Mouse (Mus musculus) ovary, adult 18-20 months (tissue): Measurements from ENCODE around the gene Pom121l2.
A peak's percentile ranks its signal among the peaks of the same experiment; 100 is the strongest.

Experiments used
- DNase-seq: peaks from one replicate; pipeline ENCODE4 v3.0.0; 2022; ENCODE audit warnings: low spot score, mixed read lengths

Pom121l2 gene

DNA sequence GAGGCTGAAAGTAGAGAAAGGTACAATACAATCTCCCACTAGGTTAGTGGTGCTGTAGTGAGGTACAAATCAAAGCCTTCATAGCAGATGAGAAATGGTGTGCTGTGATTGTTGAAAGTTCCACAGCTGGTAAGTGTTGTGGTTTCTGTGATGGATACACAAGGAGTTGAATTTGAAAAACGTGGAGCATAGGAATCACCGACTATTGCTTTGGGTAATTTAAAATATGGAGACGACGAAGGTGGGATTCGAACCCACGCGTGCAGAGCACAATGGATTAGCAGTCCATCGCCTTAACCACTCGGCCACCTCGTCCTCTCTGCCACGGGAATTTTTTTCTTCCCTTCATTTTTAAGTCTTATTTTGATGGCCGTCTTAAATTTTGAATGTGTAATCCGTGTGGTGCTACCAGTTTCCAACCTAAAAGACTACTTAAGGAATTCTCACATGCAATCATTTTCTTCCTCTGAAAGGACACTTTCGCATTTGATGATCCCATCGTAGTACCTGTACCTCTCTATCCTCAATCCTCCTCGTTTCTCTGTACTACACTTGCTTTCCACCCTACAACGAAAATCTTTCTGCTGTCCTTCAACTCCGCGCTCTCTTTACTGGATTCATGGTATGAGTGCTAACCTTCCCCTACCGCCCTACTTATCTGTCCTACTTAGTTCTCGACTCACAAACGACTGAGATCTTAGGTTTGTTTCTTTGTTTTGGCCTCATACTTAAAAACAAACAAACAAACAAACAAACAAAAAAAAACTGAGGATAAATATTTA is 13.2 kb downstream of the Pom121l2 start:
- DNase-seq, result no peak

DNA sequence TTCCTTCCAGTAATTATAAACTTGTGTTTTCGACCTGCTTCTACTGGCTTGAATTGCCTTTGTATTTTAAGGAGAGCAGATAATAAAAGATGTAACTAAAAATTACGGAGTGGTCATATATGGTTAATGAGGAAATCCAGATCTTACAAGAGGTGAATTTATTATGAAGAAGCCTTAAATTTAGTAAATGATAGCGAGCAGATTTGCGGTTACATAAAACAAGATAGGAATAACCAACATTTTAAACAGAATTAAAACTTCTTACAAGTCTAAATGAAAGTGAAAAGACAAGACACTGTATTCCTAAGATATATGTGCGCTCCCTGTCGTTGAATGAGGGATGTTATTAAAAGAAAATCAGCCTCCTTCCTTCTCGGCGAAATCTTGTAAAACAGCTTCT is 13.9 kb downstream of the Pom121l2 start:
- no peak for DNase-seq

DNA sequence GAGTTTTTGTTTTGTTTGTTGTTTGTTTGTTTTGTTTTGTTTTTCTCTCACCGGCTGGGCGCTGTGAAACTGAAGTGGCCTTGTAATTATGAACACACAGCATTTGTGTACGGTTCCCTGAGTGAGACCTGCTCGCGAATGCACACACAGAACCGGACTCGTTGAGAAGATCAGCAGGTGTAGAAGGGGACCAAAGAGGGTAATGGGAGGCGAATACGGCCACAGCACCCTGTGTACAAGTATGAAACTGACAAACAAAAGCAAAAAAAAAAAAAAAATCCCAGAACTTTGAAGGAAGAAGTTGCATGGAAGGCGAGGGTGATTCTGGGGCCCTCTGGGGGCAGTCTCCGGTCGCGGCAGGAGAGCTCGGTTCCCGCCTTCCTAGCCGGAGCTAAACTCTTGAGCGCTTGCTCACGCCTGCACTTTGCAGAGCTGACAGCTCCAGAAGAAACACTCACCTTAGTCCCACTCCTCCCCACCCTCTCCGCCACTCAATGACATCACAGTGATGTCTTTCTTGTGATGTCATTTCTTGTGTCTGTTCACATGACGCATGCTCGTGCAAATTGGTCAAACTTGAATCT is 14.4 kb downstream of the Pom121l2 start:
- DNase-seq, result no peak

DNA sequence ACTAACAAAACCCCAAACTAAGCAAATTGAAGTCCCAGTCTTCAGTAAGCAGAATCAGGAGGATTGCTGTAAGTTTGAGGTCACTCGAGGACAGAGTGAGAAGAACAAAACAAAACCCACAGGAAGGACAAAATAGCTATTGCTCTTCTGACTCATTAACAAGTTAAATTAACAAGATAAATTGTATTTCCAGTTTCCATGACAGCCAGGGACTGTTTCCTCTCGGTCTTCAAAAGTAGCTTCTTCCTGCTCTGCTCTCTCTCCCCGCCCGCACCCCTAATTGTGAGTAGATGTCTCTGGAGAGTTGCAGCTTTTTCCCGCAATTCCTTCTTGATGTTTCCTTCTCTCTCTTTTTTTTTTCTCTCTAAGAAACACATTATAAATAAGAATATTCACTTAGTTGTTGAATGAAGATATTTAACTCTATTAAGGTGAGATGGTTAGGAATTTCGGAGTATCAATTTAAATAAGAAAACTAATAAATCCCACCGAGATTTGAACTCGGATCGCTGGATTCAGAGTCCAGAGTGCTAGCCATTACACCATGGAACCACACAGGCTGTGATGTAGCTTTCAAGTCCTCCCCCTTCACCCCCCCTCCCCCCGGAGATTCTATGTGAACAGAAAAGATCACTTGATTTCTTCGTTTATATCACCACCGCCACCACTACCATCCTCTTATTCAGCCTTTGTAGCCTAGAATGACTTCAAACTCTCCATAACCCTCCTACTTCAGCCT is 15.3 kb downstream of the Pom121l2 start:
- DNase-seq, result no peak

DNA sequence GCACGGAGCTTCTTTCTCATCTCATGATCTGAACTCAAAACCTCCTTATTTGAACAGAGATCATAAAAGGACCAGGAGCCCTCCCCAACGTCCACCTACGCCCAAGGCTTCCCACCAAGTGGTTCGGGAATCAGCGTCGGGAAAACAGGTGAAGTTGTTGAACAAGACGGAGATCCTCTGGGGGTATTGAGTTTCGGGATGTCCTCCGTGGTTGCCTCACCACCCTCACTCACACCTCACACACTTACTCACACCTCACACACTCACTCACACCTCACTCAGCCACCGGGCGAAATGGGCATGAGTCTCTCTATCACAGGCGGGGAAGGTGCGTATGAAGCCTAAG is 15.8 kb downstream of the Pom121l2 start:
- DNase-seq, result no peak

DNA sequence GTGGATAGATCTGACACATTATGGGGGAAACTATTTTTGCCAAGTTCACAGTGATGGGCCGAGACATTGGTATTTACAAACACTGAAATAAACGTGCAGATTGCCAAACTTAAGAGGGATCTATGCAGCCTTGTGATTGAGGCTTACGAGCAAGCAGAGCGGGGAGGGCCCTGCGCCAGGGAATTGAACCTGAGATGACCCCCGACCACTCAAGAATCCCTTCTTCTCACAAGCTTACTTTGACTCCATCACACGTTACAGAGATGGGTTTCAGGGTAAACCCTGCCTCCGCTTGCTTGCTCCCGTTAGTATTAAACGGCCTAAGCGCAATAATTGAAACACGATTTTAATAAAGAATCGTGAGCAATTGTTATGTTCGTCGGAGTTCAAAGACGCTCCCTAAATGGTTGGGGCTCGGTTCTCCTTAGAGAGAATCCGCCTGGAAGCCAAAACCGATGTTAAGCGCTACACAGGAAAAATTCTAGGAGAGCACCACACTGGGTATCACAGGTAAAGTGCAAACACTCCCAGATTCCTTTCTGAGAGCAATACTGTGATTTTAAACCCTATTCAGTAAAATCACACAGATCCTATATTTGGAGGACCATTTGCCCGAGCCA is 16.3 kb downstream of the Pom121l2 start:
- no peak for DNase-seq

DNA sequence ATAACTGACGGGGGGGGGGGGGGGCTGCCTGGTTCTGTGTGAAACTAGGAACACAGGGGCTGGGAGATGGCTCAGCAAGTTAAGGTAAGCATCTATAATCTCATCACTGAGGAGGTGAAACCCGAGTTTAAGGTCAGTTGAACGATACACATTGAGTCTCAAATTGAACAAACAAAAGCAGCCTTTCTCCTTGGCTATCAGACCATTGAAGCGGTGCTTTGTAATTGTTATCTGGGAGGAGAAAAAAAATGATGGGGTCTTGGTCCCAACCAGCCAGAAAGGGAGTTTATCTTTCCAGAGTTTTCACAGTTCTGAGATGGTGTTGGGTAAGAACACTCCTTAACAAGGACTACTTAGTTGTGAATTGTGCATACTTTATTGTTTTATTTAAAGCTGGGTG is 16.8 kb downstream of the Pom121l2 start:
- no peak for DNase-seq

DNA sequence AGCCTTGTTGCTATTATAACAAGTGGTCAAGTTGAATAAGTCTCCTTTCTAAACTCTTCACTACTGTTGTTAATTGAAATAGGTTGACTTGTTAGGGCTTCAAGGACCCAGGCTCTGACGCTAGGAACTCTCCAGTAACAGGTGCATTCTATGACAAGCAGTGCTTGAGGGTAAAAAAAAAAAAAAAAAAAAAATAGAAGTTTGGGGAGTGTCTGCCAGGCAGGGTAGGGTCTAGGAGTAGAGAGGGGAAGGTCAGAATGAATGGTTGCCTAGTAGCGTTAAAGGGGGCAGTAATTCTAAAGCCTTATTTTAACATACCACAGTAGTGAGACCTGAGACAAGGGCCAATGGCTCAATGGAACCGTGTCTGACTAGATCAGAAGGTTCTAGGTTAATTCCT is 17.4 kb downstream of the Pom121l2 start:
- DNase-seq, result no peak

DNA sequence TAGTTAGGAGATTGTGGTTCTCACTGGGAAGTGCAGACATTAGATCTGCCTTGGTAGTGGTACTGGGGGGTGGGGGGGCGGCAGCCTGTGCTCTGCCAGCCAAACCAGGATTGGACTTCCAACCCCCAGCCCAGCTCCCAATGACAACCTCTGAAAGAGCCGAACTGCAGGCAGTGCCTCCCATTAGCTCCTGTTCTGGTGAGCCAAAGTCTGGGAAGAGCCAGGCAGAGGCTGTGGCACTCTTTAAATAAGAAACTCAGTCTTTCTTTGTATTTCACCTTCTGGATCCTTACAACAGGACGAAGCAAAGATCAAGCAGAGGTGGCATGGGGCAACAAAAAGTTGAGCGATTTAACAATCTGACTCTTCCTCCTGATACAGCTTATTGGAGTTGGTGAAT is 18.2 kb downstream of the Pom121l2 start:
- no peak for DNase-seq

DNA sequence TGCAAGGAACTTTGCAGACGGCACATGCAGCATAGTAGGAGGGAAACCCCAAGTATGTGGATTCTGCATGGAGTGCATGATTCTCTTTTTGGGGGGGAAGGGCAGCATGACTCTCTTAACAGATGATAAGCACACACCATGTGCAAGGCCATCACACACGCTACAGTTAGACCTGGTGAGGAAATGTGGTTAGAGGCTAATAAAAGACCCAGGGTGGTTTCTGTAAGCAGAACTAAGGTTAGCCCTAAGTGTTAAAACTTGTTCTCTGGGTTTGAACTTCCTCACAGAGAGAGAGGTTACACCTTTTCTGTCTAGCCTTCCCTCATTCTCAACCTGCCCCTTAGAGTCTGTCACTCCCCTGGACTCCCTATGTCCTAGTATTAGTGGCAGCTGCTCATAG is 20.4 kb downstream of the Pom121l2 start:
- no peak for DNase-seq

DNA sequence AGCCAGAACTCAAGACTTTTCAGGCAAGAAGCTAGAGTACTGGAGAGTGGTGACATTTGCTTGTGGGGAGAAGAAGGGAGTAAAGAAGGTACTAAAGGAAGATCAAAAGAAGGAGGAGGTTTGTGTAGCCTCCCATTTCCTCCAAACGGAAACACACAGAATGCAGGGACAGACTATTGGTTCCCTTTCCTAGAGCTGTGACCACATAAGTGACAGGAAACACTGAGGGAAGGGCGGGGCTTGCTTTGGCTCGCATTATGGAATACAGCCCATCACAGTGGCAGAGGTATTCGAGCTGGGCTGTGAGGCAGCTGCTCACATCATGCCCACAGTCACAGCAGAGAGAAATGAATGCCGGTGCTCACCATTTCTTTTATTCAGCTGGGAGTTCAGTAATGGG is 20.8 kb downstream of the Pom121l2 start:
- DNase-seq, result no peak

DNA sequence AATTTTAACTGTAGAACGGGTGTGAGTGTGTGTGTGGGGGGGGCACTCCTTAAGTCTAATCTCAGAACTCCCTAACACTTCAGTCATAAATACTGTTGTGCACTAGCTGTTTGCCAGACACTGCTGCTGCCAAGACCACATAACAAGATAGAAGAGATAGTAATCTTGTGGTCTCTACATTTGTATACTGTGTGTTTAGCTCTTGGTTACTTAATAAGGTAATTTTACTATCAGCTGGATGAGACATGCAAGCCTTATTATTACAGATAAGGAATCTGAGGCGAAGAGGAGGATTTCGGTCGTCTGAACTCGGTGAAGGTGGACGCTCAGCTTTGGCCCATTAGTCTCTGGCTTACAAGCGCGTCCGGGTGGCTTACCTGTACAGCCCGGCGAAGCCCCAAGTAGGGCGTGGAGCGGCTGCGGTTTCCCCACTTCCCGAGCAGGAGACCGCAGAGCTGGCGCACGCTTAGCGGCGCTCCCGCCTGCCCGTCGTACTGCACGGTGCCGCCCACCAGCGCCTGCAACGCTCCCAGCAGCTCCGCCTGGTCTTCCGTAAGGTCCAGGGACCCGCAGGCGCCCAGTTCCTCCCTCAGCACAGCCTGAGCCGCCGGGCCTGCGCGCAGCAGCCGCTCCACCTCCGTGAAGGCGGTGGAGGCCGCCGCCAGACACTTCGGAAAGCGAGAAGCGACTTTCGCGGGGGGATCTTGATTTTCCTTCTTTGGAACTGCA is 24.8 kb downstream of the Pom121l2 start:
- DNase-seq, result peak; percentile 21

DNA sequence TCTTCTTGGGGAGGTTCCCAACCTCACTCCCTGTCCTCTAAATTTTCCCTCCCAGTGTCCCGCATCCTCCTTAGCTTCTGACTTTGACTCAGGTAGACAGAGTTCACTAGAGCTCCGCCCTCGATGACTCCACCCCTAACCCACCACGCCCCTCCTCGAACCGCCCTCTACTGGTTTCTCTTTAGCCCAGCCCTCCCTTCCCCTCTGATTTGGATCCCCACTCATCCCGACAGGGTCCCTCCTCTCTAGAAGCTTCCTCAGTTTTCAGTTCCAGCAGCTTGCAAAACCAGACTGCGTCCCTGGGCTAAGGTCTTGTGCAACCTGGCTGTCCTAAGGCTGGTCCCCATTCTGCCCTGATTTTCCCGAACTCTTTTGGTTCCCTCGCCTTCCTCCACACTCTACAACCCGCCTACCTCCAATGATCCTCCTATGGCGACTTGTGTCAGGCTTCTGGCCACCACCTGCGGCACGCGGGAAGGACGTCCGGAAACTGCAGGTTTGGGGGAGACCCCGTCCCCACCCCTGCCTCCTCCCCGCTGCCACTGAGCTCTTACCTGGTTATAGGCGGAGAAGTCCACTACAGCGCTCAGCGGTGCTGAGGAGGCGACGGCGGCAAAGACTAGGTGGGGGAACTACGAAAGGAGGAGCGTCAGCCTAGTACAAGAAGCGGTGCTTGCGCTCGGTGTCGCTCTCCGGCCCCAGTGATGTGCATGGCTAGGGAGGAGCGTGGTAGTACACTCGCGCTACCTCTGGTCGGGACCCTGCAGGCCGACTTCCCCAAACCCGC is 25.5 kb downstream of the Pom121l2 start:
- no peak for DNase-seq

DNA sequence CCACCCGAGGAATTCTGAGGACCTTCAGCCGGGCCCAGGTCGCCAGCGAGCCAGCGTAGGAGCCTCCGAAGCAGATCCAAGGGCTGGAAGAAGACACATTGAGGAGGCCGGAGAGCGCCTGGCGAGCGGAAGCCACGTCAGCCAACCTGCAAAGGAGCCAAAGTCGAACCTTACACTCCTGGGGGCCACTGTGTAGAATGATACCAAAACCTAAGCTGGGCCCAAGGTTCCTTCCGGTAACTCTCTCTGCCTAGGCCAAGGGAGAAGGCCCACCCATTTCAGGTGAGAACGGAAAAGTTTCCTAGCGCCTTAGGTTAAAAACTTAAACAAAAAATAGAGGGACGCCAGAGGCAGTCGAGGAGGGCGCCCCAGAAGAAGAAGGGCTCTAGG is 26.1 kb downstream of the Pom121l2 start:
- no peak for DNase-seq

DNA sequence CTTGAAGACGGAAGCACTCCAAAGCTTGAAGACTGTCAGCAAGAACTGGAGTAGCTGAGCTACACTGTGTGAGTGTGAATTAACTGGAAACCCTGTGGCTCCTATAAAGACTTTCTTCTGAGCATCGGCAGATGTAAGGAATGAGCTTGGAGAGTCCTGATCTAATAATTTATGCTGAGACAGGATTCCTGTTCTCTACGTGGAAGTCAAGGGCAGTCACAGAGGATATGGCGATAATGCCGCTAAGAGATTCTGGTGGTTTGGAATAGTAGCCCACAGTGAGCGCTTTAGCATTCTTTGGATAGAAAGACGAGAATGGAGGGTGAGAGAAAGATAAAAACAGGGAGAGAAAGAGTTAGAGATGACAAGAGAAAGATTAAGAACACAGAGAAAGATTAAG is 26.9 kb downstream of the Pom121l2 start:
- DNase-seq, result no peak

DNA sequence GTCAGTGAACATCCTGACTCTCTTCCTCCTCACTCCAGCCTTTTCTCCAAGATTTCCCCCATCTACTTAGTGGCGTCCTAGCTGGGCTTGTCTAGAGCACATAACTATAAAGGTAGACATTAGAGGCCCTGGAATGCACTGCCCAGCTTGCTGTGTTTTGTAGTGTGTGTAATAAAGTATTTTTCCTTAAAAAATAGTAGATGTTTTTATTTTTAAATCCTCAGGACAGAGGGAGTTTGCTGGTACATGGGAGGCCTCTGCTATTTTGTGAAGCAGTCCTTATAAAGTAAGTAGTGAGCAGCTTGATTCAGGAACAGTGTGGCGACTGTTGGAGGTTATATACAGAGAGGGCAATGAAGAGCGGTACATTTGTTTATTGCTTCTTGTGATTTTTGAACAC is 27.7 kb downstream of the Pom121l2 start:
- DNase-seq, result no peak

DNA sequence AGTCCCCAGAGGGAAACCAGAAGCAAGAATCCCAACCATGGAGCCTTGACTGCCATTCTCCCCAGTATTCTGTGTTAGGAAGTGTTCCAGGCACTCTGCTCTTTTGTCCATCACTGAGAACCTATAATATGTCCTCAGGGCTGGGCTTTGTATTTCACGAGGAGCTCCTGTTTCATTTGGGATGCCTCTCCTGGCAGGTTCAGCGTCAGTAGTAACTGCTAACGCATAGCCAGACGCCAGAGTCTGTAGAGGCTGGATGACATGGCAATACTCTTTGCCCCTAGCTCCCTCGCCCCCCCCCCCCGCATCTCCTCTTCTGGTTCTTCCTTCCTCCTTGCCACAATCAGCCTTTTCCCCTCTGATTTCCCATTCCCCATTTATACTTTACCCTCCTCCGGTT is 28.6 kb downstream of the Pom121l2 start, which contains the start of gene Prss16:
Gene Prss16, minus strand, starts transcription at position 101 of the 400 bp plus-strand sequence.
- no peak for DNase-seq

DNA sequence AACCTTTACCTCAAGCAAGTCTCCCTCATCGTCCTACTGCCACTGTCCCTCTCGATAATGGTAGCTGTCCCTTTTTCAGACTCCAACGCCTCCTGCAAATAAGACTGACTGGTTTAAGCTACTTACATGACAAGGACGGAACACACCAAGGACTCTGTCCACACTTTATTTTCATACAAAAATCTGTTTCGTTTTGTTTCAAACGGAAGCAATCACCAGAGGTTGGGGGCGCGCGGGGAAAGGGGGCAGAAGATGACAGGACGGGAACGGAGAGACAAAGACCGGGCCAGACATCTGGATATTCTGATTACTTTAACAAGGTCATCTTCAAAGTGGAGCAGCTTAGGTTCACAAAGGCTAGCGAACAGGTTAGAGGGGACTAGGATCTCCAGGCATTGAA is 32.7 kb downstream of the Pom121l2 start:
- DNase-seq, result no peak

DNA sequence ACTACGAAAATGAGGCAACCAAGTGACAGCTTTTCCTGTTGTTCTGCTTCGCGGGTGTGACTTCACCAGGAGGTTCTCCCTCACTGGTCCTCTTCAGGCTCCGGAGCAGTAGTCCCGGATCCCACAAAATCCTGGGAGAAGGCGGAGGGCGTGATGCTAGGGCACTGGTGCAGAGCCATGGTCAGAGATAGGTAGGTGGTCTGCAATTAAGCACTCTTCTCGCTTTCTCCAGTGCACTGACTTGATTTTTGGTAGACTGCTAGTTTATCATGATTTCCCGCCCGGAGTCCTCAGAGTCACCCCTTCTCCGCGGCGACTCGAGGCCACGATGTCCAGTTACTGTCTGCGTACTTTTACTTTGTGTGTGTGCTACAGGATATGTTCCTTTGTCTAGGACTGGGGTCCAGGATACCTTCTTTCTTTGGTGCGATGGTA is 33.4 kb downstream of the Pom121l2 start:
- no peak for DNase-seq

DNA sequence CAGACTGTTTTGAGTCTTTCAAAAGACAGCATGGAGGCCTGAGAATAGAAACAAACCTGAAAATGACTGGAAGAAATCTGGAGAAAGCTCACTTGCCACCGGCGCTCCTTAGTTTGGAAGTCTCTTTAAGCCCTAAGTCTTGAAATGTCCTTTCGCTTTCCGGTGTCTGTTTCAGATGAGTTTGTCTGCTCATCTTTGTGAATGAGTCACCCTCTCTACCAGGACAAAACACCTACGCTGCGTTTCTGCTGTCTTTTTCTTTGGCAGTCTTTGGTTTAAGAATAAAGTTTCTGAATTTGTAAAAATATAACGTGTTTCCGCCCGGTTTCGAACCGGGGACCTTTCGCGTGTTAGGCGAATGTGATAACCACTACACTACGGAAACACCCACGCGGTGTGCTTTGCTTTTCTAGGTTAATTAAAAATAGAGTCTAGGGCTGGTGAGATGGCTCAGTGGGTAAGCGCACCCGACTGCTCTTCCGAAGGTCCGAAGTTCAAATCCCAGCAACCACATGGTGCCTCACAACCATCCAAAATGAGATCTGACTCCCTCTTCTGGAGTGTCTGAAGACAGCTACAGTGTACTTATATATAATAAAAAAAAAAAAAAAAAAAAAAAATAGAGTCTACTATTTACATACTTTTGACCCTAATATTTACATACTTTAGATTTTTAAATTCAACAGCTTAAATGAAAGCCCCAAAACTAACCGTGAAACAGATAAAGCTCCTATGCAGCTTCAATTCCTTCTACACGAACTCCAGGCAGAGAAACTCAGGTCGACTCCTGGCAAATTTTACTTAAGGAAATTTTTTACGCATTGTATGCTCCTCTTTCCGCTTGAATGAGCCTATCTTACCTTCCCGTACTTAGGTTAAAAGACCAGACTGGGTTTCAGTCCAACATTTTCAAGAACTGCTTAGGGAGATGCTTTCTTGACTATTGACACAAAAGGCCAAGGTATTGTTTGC is 34.8 kb downstream of the Pom121l2 start:
- DNase-seq, result peak; percentile 14
